Mouse (Mus musculus) T-cell, adult 66 days (primary cell): ENCODE data around the gene Rdh8. TPM values are rescaled to one million over a fixed set of nuclear protein-coding genes. Genes with fewer than 3 reads are reported as not detected.

Source experiments
- total RNA-seq, 2 experiments: library from RNA; stranded (reverse); gene quantifications; 3 replicates in 1 of 2; 4 replicates in 1 of 2; pipeline ENCODE4 v1.2.4; 2023

The Rdh8 gene
- not detected for total RNA-seq

GRCm38 (mm10) chr9:20818236-20818635 is at the start of gene Rdh8:
TSS of gene Rdh8 (plus strand) at chr9:20818503.

GRCm38 (mm10) chr9:20814521-20815272 is 3.6 kb upstream of the Rdh8 start, which contains the start of gene Col5a3:
TSS of gene Col5a3 (minus strand) at chr9:20815067.

GRCm38 (mm10) chr9:20868448-20869001 is 50.2 kb downstream of the Rdh8 start, which contains the start of gene A230050P20Rik:
TSS of gene A230050P20Rik (plus strand) at chr9:20868642.

Other genes starting within 250 kb of the Rdh8 start
- gene Zfp846, start 237.2 kb upstream of the Rdh8 start, total RNA-seq, result 10 to 100 TPM in 1 of 2 experiments, 1 to 10 TPM in 1; 7.4 to 10.7 TPM
- 100 to 1,000 TPM; 333 to 334 TPM for gene Ubl5, start 175.6 kb upstream of the Rdh8 start, total RNA-seq
- 100 to 1,000 TPM; 108 to 121 TPM for gene Fbxl12, start 173.7 kb upstream of the Rdh8 start, total RNA-seq
- gene Pin1, start 166.4 kb upstream of the Rdh8 start, total RNA-seq, result 10 to 100 TPM; 24.4 to 31.2 TPM
- not detected for gene Olfm2, start 72.2 kb upstream of the Rdh8 start, total RNA-seq
- gene Col5a3, start 3.4 kb upstream of the Rdh8 start, total RNA-seq, result not detected
- gene A230050P20Rik, start 50.1 kb downstream of the Rdh8 start, total RNA-seq, result 10 to 100 TPM; 59.7 to 65.3 TPM
- 1 to 10 TPM; 1.1 to 3.0 TPM for gene Angptl6, start 61.2 kb downstream of the Rdh8 start, total RNA-seq
- gene Ppan, start 69.7 kb downstream of the Rdh8 start, total RNA-seq, result 100 to 1,000 TPM in 1 of 2 experiments, 10 to 100 TPM in 1; 95.1 to 102 TPM
- 100 to 1,000 TPM; 187 to 197 TPM for gene Eif3g, start 80.1 kb downstream of the Rdh8 start, total RNA-seq
- 100 to 1,000 TPM in 1 of 2 experiments, 10 to 100 TPM in 1; 99.8 to 107 TPM for gene Dnmt1, start 141.4 kb downstream of the Rdh8 start, total RNA-seq
- 1 to 10 TPM; 2.5 to 6.7 TPM for gene S1pr2, start 158.3 kb downstream of the Rdh8 start, total RNA-seq
- 10 to 100 TPM; 51.2 to 53.0 TPM for gene Mrpl4, start 184.2 kb downstream of the Rdh8 start, total RNA-seq
- gene Icam1, start 197.5 kb downstream of the Rdh8 start, total RNA-seq, result 10 to 100 TPM; 43.1 to 49.4 TPM
- 1 to 10 TPM in 1 of 2 experiments, under 1 TPM in 1; 0.56 to 1.2 TPM for gene Icam4, start 210.9 kb downstream of the Rdh8 start, total RNA-seq
- under 1 TPM; 0.62 to 0.73 TPM for gene Icam5, start 213.6 kb downstream of the Rdh8 start, total RNA-seq
- gene Zglp1, start 248.6 kb downstream of the Rdh8 start, total RNA-seq, result 1 to 10 TPM; 2.6 to 3.7 TPM